Comparison of ENCODE assay signal across 22 mouse cellular contexts in genomic region chr7:88782906-88783305, GRCm38 (mm10).
DNase-seq lines count a peak whose midpoint lies in the region; ATAC-seq and TF ChIP-seq lines count a peak whose summit lies in the region.
"Had no signal": no experiment of that assay in that cellular context is flagged by ENCODE, and none has a peak within 500 bp of the region (broad histone marks: within the 10 kb centered on the region; RNA-seq: fewer than 3 reads in every experiment).

No protein-coding gene starts in this region.

- DNase-seq in cerebellum, adult 9-11 months: peak; percentile 7
- peak; percentile 1 for DNase-seq in right cerebral cortex, adult 18-20 months
- DNase-seq in right cerebral cortex, adult 2 months (ENCODE audit: low spot score in 2 of 2): no peak
- peak; percentile 38 for DNase-seq in layer of hippocampus, adult 9-11 months
- DNase-seq in stomach, postnatal 0 days (ENCODE audit: low spot score): no peak
- no peak for DNase-seq in midbrain, embryonic 14.5 days
- DNase-seq: adrenal gland, postnatal 14 days; cerebellum, adult 11 months; gastrocnemius, postnatal 10 days; kidney, adult 8-10 months; kidney, postnatal 25 days; liver, embryonic 13.5 days; lung, adult 2 months; lung, postnatal 36 days; right cerebral cortex, postnatal 25 days had no signal

- H3K27ac ChIP-seq in stomach, postnatal 0 days (replicated peaks): no peak overlapping the region
- H3K27ac ChIP-seq in midbrain, embryonic 14.5 days (replicated peaks; ENCODE audit: low read depth, low read length): no peak overlapping the region
- H3K27ac ChIP-seq: hindbrain, embryonic 15.5 days; left cerebral cortex, adult 2 months; liver, embryonic 13.5 days; midbrain, embryonic 13.5 days had no signal

- TF ChIP-seq CTCF in stomach, postnatal 0 days (IDR thresholded peaks at IDR 0.05; ENCODE audit: low read depth): no peak

- ATAC-seq in cerebellum, adult (ENCODE audit: insufficient number of reproducible peaks, low FRiP score, low TSS enrichment): no peak
- ATAC-seq in stomach, postnatal 0 days (ENCODE audit: low FRiP score, low TSS enrichment): no peak
- no peak for ATAC-seq in midbrain, embryonic 14.5 days (ENCODE audit: low FRiP score, low TSS enrichment)
- ATAC-seq: CD4-positive, CD25-positive, alpha-beta regulatory T cell, adult 4 months; midbrain, embryonic 13.5 days had no signal

- H3K4me2 ChIP-seq in stomach, postnatal 0 days (replicated peaks; ENCODE audit: low read depth): no peak overlapping the region
- H3K4me2 ChIP-seq in midbrain, embryonic 14.5 days (ENCODE audit: low read length): no peak overlapping the region
- H3K4me2 ChIP-seq: heart, embryonic 11.5 days; hindbrain, embryonic 15.5 days; liver, embryonic 13.5 days; midbrain, embryonic 13.5 days had no signal

- H3K27me3 ChIP-seq in stomach, postnatal 0 days (ENCODE audit: control insufficient read depth, insufficient read depth, low read length): no peaks in the 10 kb centered on the region
- H3K27me3 ChIP-seq in midbrain, embryonic 14.5 days (ENCODE audit: control insufficient read depth, insufficient read depth, low read length): no peaks in the 10 kb centered on the region
- H3K27me3 ChIP-seq: hindbrain, embryonic 15.5 days; liver, embryonic 13.5 days; megakaryocyte, embryonic 14.5 days; midbrain, embryonic 13.5 days had no signal

- WGBS in stomach, postnatal 0 days: 82% methylated on average over 2 of the region's 2 CpGs
- WGBS in midbrain, embryonic 14.5 days: 95% methylated on average over 2 of the region's 2 CpGs

- no peak for TF ChIP-seq EP300 in stomach, postnatal 0 days (optimal IDR thresholded peaks at IDR 0.05)

- no peaks in the 10 kb centered on the region for H3K9me3 ChIP-seq in stomach, postnatal 0 days (ENCODE audit: control insufficient read depth, low read length)
- H3K9me3 ChIP-seq in midbrain, embryonic 14.5 days (ENCODE audit: control insufficient read depth, low read length): no peaks in the 10 kb centered on the region
- H3K9me3 ChIP-seq: hindbrain, embryonic 15.5 days; liver, embryonic 13.5 days; megakaryocyte, embryonic 14.5 days; midbrain, embryonic 13.5 days had no signal

- no peaks in the 10 kb centered on the region for H3K4me1 ChIP-seq in stomach, postnatal 0 days (replicated peaks; ENCODE audit: control insufficient read depth, insufficient read depth)
- no peaks in the 10 kb centered on the region for H3K4me1 ChIP-seq in midbrain, embryonic 14.5 days (ENCODE audit: control insufficient read depth, insufficient read depth, low read length)
- H3K4me1 ChIP-seq: hindbrain, embryonic 15.5 days; liver, embryonic 13.5 days; megakaryocyte, embryonic 14.5 days; midbrain, embryonic 13.5 days had no signal

- no peaks in the 10 kb centered on the region for H3K36me3 ChIP-seq in stomach, postnatal 0 days (ENCODE audit: control insufficient read depth, insufficient read depth, low read length)
- no peaks in the 10 kb centered on the region for H3K36me3 ChIP-seq in midbrain, embryonic 14.5 days (ENCODE audit: control insufficient read depth, insufficient read depth, low read length)
- H3K36me3 ChIP-seq: hindbrain, embryonic 15.5 days; liver, embryonic 13.5 days; midbrain, embryonic 13.5 days had no signal

- no peak overlapping the region for H3K9ac ChIP-seq in stomach, postnatal 0 days (ENCODE audit: low read length)
- no peak overlapping the region for H3K9ac ChIP-seq in midbrain, embryonic 14.5 days (replicated peaks; ENCODE audit: low read length)
- H3K9ac ChIP-seq: hindbrain, embryonic 15.5 days; liver, embryonic 13.5 days; midbrain, embryonic 13.5 days had no signal

- no peak overlapping the region for H3K4me3 ChIP-seq in stomach, postnatal 0 days (ENCODE audit: low read depth, low read length)
- H3K4me3 ChIP-seq in midbrain, embryonic 14.5 days (replicated peaks; ENCODE audit: low read depth, low read length): no peak overlapping the region
- H3K4me3 ChIP-seq: hindbrain, embryonic 15.5 days; left cerebral cortex, adult 2 months; liver, embryonic 13.5 days; megakaryocyte, embryonic 14.5 days; midbrain, embryonic 13.5 days had no signal

Comparison
In these comparisons a context has a peak if more than half of its experiments do, and no peak if none do; other contexts are left out.
1. DNase-seq: peak in cerebellum, adult 9-11 months (single experiment), right cerebral cortex, adult 18-20 months (single experiment) and layer of hippocampus, adult 9-11 months (single experiment); none in right cerebral cortex, adult 2 months (0 of 2), stomach, postnatal 0 days (single experiment) and midbrain, embryonic 14.5 days (single experiment).